Mouse (Mus musculus): ENCODE measurements around the gene Glb1.
"Not testable (repeated sequence)": the region's sequence is repeated elsewhere in the genome, so short reads cannot be mapped to it uniquely, and the experiment has no call there.

The Glb1 gene

GRCm38 (mm10) chr9:114502711-114503427 is 102.0 kb downstream of the Glb1 start:
- DNase-seq: no peak

- no peak for DNase-seq
Measured at GRCm38 (mm10) chr9:114504816-114505215, 103.9 kb downstream of the Glb1 start, which contains the start of gene Ccr4. Gene Ccr4 (minus strand): TSS chr9:114504916.

GRCm38 (mm10) chr9:114506564-114506963 is 105.7 kb downstream of the Glb1 start:
- DNase-seq: no peak

- no peak for DNase-seq
Measured at GRCm38 (mm10) chr9:114507421-114507820, 106.5 kb downstream of the Glb1 start.

- DNase-seq: no peak
Measured at GRCm38 (mm10) chr9:114509785-114510184, 108.9 kb downstream of the Glb1 start.

- DNase-seq: no peak
Measured at GRCm38 (mm10) chr9:114512831-114513230, 112.0 kb downstream of the Glb1 start.

- DNase-seq: peak; percentile 18
Measured at GRCm38 (mm10) chr9:114515364-114515763, 114.5 kb downstream of the Glb1 start, which contains the start of gene C130032M10Rik. Gene C130032M10Rik (plus strand): TSS chr9:114515697.

- DNase-seq: no peak
Measured at GRCm38 (mm10) chr9:114517924-114518497, 117.1 kb downstream of the Glb1 start.

- DNase-seq: no peak
Measured at GRCm38 (mm10) chr9:114518812-114519477, 118.1 kb downstream of the Glb1 start.

- not testable (repeated sequence) for DNase-seq
Measured at GRCm38 (mm10) chr9:114520529-114520928, 119.7 kb downstream of the Glb1 start.

GRCm38 (mm10) chr9:114522041-114522440 is 121.2 kb downstream of the Glb1 start:
- no peak for DNase-seq

- no peak for DNase-seq
Measured at GRCm38 (mm10) chr9:114522501-114522900, 121.6 kb downstream of the Glb1 start.
